Mouse (Mus musculus) neural tube, embryonic 14.5 days (tissue): ENCODE measurements around the gene Gtf2a1. TPM values are rescaled to one million over a fixed set of nuclear protein-coding genes. Genes with fewer than 3 reads are reported as not detected.

Experiments
- ATAC-seq: fragments of 200-750 bp; cut with Nextera tagmentation; 2 replicates; pipeline ENCODE4 v1.8.0; 2017; ENCODE audit warnings: low read depth, mild to moderate bottlenecking, moderate TSS enrichment, moderate library complexity
- H3K27ac ChIP-seq: fragments of 300-500 bp; sonication (generic); 2 replicates; pipeline ENCODE4 v1.5.1; 2014; ENCODE audit warnings: low read depth, mild to moderate bottlenecking, control low read depth, low read length, moderate library complexity, mixed read lengths
- H3K27me3 ChIP-seq: fragments of 300-500 bp; sonication (generic); 2 replicates; pipeline ENCODE4 v1.6.1; 2014; ENCODE audit warnings: low read length; ENCODE audit not compliant: control insufficient read depth, insufficient read depth
- H3K36me3 ChIP-seq: fragments of 300-500 bp; sonication (generic); 2 replicates; pipeline ENCODE4 v1.6.1; 2014; ENCODE audit warnings: low read length, mixed read lengths; ENCODE audit not compliant: control insufficient read depth, insufficient read depth
- H3K4me1 ChIP-seq: fragments of 300-500 bp; sonication (generic); 2 replicates; pipeline ENCODE4 v1.6.1; 2014; ENCODE audit warnings: low read length; ENCODE audit not compliant: control insufficient read depth, insufficient read depth
- H3K4me2 ChIP-seq: fragments of 300-500 bp; sonication (generic); 2 replicates; pipeline ENCODE4 v1.6.1; 2014; ENCODE audit warnings: mild to moderate bottlenecking, low read depth, low read length, control low read depth
- H3K4me3 ChIP-seq: fragments of 300-500 bp; sonication (generic); 2 replicates; pipeline ENCODE4 v1.5.1; 2014; ENCODE audit warnings: low read depth, low read length, control low read depth, mixed read lengths
- H3K9ac ChIP-seq: fragments of 300-500 bp; sonication (generic); replicated peaks from 2 replicates; pipeline ENCODE4 v1.6.1; 2014; ENCODE audit warnings: low read depth, mild to moderate bottlenecking, control low read depth, low read length, mixed read lengths
- H3K9me3 ChIP-seq: fragments of 300-500 bp; sonication (generic); 2 replicates; pipeline ENCODE4 v1.6.1; 2016; ENCODE audit warnings: low read length; ENCODE audit not compliant: control insufficient read depth
- WGBS: fragments of 180-500 bp; shearing (Covaris S2); extraction: QIAGEN DNeasy Blood & Tissue Kit; methylation state at CpG from one replicate; pipeline ENCODE4 v1.1.7; 2014; 5-methylcytosine and 5-hydroxymethylcytosine counted together
- polyA plus RNA-seq: library from polyadenylated mRNA; unstranded; fragments of >200 nt; fragmentation: Nextera tagmentation; extraction: Ambion mirVana; gene quantifications from 2 replicates; pipeline ENCODE4 v1.2.1, GENCODE M21; 2014

Gtf2a1 gene
- polyA plus RNA-seq: 53.8 and 66.7 TPM in 2 replicates

GRCm38 (mm10) chr12:91589847-91590690 is at the start of gene Gtf2a1:
Gene Gtf2a1, minus strand, starts transcription at chr12:91590487.
- Histone ChIP-seq H3K27ac (peak within 1 kb of the TSS; percentile 100), H3K4me3 (peak within 1 kb of the TSS; percentile 87), H3K9me3 (no peaks in the 10 kb centered on the region), H3K27me3 (no peaks in the 10 kb centered on the region), H3K9ac (peak within 1 kb of the TSS; percentile 100), H3K4me1 (peaks cover 10% of the 10 kb centered on the region; the same call in 1 of the 2 replicates), H3K4me2 (peak within 1 kb of the TSS; percentile 58), H3K36me3 (peaks cover 2% of the 10 kb centered on the region; the same call in 1 of the 2 replicates)
- ATAC-seq: peak; percentile 83
- under 1% methylated on average over 64 of the region's 99 CpGs for whole genome bisulfite sequencing

- ATAC-seq: no peak
- H3K36me3 ChIP-seq: no peaks in the 10 kb centered on the region
- H3K4me2 ChIP-seq: no peak overlapping the region
- no peak overlapping the region for H3K4me3 ChIP-seq
- no peak overlapping the region for H3K9ac ChIP-seq
- H3K27ac ChIP-seq: no peak overlapping the region
- no peaks in the 10 kb centered on the region for H3K9me3 ChIP-seq
- WGBS: 89% methylated on average over 3 of the region's 3 CpGs
- no peaks in the 10 kb centered on the region for H3K27me3 ChIP-seq
- H3K4me1 ChIP-seq: peaks cover 18% of the 10 kb centered on the region
These were observed 48.1 kb upstream of the Gtf2a1 start for GRCm38 (mm10) chr12:91638351-91638750.

GRCm38 (mm10) chr12:91637136-91637909 is 47.0 kb upstream of the Gtf2a1 start:
- no peaks in the 10 kb centered on the region for H3K36me3 ChIP-seq
- H3K9ac ChIP-seq: no peak overlapping the region
- H3K27ac ChIP-seq: no peak overlapping the region
- H3K4me3 ChIP-seq: no peak overlapping the region
- no peak overlapping the region for H3K4me2 ChIP-seq
- H3K27me3 ChIP-seq: no peaks in the 10 kb centered on the region
- H3K9me3 ChIP-seq: no peaks in the 10 kb centered on the region
- ATAC-seq: no peak
- H3K4me1 ChIP-seq: peaks cover 12% of the 10 kb centered on the region
- WGBS: 48% methylated on average over 12 of the region's 12 CpGs

DNA sequence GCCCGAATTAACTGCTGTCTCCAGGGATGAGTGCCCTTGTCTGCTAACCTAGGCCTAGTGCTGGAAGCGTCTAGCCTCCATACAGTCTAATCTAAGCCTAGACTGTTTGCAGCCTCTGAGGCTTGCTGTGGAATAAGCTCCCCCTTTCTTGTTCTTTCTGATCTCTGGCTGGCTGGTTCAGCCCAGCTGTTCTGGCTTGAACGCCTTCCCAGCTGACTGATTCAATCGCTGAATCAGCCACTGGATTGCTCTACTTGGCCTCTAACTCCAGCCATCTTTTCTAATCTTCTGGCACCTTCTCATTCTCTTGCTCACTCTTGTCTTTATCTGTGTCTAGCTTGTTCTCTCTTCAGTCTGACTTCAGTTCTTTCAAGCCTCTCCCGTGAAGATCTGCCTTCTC is 36.2 kb upstream of the Gtf2a1 start:
- H3K9ac ChIP-seq: no peak overlapping the region
- ATAC-seq: no peak
- H3K36me3 ChIP-seq: no peaks in the 10 kb centered on the region
- H3K4me1 ChIP-seq: no peaks in the 10 kb centered on the region
- no peak overlapping the region for H3K27ac ChIP-seq
- H3K4me3 ChIP-seq: no peak overlapping the region
- H3K9me3 ChIP-seq: no peaks in the 10 kb centered on the region
- no peak overlapping the region for H3K4me2 ChIP-seq
- 88% methylated on average over 5 of the region's 5 CpGs for WGBS
- no peaks in the 10 kb centered on the region for H3K27me3 ChIP-seq

DNA sequence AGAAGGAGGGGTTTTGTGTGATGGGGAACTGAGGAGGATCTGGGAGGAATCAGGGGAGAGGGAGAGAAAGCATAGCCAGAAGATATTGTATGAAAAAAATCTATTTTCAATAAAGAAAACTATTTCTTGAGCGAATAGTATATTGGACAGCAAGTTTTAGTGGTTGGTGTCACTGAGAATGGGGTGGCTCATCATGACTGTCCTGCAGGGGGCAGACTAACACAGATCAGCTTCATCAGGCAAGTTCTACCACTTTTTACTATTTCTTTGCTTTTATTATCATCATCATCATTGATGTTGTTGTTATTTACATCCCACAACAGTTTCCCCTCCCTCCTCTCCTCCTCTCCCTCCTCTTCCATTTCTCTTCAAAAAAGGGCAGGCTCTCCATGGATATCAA is 34.7 kb upstream of the Gtf2a1 start:
- no peak overlapping the region for H3K9ac ChIP-seq
- no peak overlapping the region for H3K27ac ChIP-seq
- no peak for ATAC-seq
- H3K9me3 ChIP-seq: no peaks in the 10 kb centered on the region
- H3K4me3 ChIP-seq: no peak overlapping the region
- H3K27me3 ChIP-seq: no peaks in the 10 kb centered on the region
- H3K4me1 ChIP-seq: no peaks in the 10 kb centered on the region
- no peak overlapping the region for H3K4me2 ChIP-seq
- no peaks in the 10 kb centered on the region for H3K36me3 ChIP-seq
- 89% methylated on average over 1 of the region's 1 CpGs for WGBS

DNA sequence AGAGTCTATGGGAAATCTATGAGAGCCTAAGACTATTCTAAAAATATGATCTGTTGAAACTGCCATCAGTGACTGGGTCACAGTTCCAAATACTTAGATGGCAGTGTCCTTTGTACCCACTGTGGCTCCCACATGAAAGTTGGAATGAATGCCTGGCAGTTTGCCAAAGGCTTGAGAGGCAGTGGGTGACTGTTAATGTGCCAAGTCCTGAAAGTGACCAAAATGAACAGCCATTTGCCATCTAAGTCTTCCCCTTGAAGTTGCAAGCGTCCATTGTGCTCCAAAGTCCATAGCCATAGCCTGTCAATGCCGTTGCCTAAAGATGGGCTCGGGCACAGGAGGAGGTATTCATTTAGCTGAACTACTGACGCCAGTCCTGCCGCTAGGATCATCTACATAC is 19.1 kb upstream of the Gtf2a1 start:
- Histone ChIP-seq H3K4me1 (no peaks in the 10 kb centered on the region), H3K27me3 (no peaks in the 10 kb centered on the region), H3K9ac (no peak overlapping the region), H3K4me3 (no peak overlapping the region), H3K36me3 (no peaks in the 10 kb centered on the region), H3K27ac (no peak overlapping the region; the same call in 1 of the 2 replicates), H3K4me2 (no peak overlapping the region), H3K9me3 (no peaks in the 10 kb centered on the region)
- WGBS: 55% methylated on average over 5 of the region's 5 CpGs
- ATAC-seq: 0 out of 2 replicates have a peak, but pooled peaks have one; percentile 9

DNA sequence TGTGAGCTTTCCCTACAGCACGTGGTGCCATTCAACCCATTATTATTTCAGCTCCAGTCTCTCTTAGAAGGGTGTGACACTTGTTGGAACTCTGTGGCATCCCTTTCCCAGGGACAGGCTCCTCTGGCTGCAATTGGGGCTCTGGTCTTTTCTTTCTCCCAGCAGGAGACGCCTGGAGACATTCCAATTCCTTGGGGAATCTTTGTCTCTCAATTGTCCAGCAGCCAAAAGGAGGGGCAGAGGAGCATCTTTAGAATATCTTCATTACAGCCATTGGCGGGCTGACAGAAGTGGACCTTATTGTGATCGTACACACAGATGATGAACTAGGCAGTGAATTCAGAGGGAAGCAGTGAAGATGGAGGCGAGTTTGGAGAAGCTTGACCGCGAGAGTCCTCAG is 17.4 kb upstream of the Gtf2a1 start:
- Histone ChIP-seq H3K9me3 (no peaks in the 10 kb centered on the region), H3K27me3 (no peaks in the 10 kb centered on the region), H3K4me1 (no peaks in the 10 kb centered on the region), H3K4me3 (no peak overlapping the region), H3K9ac (no peak overlapping the region), H3K27ac (no peak overlapping the region), H3K4me2 (no peak overlapping the region), H3K36me3 (no peaks in the 10 kb centered on the region)
- 11% methylated on average over 7 of the region's 7 CpGs for WGBS
- ATAC-seq: no peak

DNA sequence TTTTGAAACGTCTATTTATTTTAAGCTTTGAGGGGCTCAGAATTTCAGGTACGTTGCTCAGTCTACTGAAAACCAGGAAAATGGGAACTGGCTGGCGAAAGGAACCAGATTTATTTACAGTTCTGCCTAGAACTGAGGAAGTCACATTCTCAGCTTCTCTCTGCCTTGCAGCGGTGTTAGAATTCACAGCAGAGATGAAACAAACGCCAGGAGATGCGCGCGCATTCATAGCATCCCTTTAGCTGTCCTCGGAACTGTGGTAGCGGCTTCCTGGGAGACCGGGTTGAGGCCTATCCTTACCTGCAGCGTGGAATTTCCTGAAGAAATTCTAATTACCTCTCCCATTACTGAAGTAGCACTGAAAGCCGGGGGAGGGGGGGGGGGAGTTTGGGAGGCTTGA is 16.4 kb upstream of the Gtf2a1 start:
- H3K4me3 ChIP-seq: no peak overlapping the region
- no peak overlapping the region for H3K4me2 ChIP-seq
- ATAC-seq: no peak
- H3K9ac ChIP-seq: no peak overlapping the region
- H3K36me3 ChIP-seq: no peaks in the 10 kb centered on the region
- 92% methylated on average over 13 of the region's 13 CpGs for WGBS
- H3K27me3 ChIP-seq: no peaks in the 10 kb centered on the region
- no peak overlapping the region for H3K27ac ChIP-seq
- no peaks in the 10 kb centered on the region for H3K4me1 ChIP-seq
- H3K9me3 ChIP-seq: no peaks in the 10 kb centered on the region

DNA sequence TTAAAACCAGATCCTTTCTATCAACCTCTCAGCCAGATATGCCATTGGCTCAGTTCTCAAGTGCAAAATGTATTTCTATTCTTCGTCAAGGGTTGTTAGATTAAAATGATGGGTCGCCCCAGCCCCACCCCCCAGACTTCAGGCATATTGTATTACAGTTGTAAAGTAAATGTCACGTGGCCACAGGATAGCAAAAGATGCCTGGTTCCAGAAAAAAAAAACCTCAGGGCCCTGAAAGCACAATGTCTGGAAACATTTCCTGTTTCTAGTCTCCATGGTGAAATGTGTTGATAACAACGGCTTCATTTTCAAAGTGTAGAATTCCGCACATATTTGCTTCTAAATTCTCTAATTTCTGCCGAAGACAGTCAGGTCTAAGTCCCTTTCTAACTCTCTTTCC is 14.3 kb upstream of the Gtf2a1 start:
- no peaks in the 10 kb centered on the region for H3K4me1 ChIP-seq
- no peaks in the 10 kb centered on the region for H3K27me3 ChIP-seq
- no peaks in the 10 kb centered on the region for H3K9me3 ChIP-seq
- no peak overlapping the region for H3K27ac ChIP-seq
- ATAC-seq: no peak
- H3K36me3 ChIP-seq: no peaks in the 10 kb centered on the region
- no peak overlapping the region for H3K9ac ChIP-seq
- WGBS: 74% methylated on average over 6 of the region's 6 CpGs
- no peak overlapping the region for H3K4me2 ChIP-seq
- H3K4me3 ChIP-seq: no peak overlapping the region
